Mouse (Mus musculus) midbrain, embryonic 15.5 days (tissue): Measurements from ENCODE around the gene Meis1. TPM values are rescaled to one million over a fixed set of nuclear protein-coding genes. Genes with fewer than 3 reads are reported as not detected.

Experiments
- ATAC-seq: fragments of 200-750 bp; cut with Nextera tagmentation; replicated peaks from 2 replicates; pipeline ENCODE4 v1.8.0; 2017; ENCODE audit warnings: moderate TSS enrichment
- H3K27ac ChIP-seq: fragments of 300-500 bp; sonication (generic); 2 replicates; pipeline ENCODE4 v1.5.1; 2015; ENCODE audit warnings: mild to moderate bottlenecking, inconsistent platforms
- H3K27me3 ChIP-seq: fragments of 300-500 bp; sonication (generic); replicated peaks from 2 replicates; pipeline ENCODE4 v1.6.1; 2015; ENCODE audit warnings: inconsistent platforms
- H3K36me3 ChIP-seq: fragments of 300-500 bp; sonication (generic); replicated peaks from 2 replicates; pipeline ENCODE4 v1.6.1; 2015; ENCODE audit warnings: inconsistent platforms
- H3K4me1 ChIP-seq: fragments of 300-500 bp; sonication (generic); 2 replicates; pipeline ENCODE4 v1.6.1; 2015; ENCODE audit warnings: inconsistent platforms
- H3K4me2 ChIP-seq: fragments of 300-500 bp; sonication (generic); 2 replicates; pipeline ENCODE4 v1.6.1; 2015; ENCODE audit warnings: inconsistent platforms, mild to moderate bottlenecking, moderate library complexity
- H3K4me3 ChIP-seq: fragments of 300-500 bp; sonication (generic); 2 replicates; pipeline ENCODE4 v1.5.1; 2015; ENCODE audit warnings: mild to moderate bottlenecking, inconsistent platforms
- H3K9ac ChIP-seq: fragments of 300-500 bp; sonication (generic); 2 replicates; pipeline ENCODE4 v1.6.1; 2015; ENCODE audit warnings: mild to moderate bottlenecking, inconsistent platforms
- H3K9me3 ChIP-seq: fragments of 300-500 bp; sonication (generic); 2 replicates; pipeline ENCODE4 v1.6.1; 2016; ENCODE audit warnings: inconsistent platforms
- WGBS: fragments of 180-500 bp; shearing (Covaris S2); methylation state at CpG from one replicate; pipeline ENCODE4 v1.1.7; 2015; ENCODE audit warnings: mixed read lengths; 5-methylcytosine and 5-hydroxymethylcytosine counted together
- polyA plus RNA-seq: library from polyadenylated mRNA; unstranded; fragments of >200 nt; fragmentation: Nextera tagmentation; extraction: Ambion mirVana; gene quantifications from 2 replicates; pipeline ENCODE4 v1.2.1, GENCODE M21; 2015

The Meis1 gene
- polyA plus RNA-seq, 1 experiment from 2014 or later, result 38.5 TPM

GRCm38 (mm10) chr11:18904880-18905279 lies 113.9 kb downstream of the Meis1 start:
- no peaks in the 10 kb centered on the region for H3K27me3 ChIP-seq
- no peak overlapping the region for H3K4me2 ChIP-seq
- ATAC-seq, result no peak
- H3K4me3 ChIP-seq, result no peak overlapping the region
- WGBS, result 81% methylated on average over 1 of the region's 1 CpGs
- no peaks in the 10 kb centered on the region for H3K4me1 ChIP-seq
- H3K36me3 ChIP-seq, result no peaks in the 10 kb centered on the region
- H3K27ac ChIP-seq, result no peak overlapping the region
- no peaks in the 10 kb centered on the region for H3K9me3 ChIP-seq
- no peak overlapping the region for H3K9ac ChIP-seq

DNA sequence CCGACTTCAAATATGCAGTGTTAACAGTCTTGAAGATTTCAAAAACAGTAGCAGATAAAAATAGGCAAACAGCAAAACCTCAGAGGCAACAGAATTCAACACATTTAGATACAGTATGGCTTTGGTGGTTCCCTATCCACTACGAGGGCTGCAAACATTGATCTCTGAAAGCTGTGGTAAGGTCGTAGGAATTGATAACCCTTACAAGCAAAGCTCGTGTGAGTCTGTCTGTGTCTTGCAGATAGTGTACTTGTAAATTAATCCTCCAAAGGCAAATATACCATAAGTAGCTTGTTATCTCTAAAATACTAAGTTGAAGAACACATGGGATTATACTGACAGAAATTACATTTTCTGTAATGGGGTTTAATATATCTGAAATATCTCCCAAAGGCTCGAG lies 114.5 kb downstream of the Meis1 start:
- Histone ChIP-seq H3K4me2 (no peak overlapping the region), H3K9me3 (no peaks in the 10 kb centered on the region), H3K9ac (no peak overlapping the region), H3K4me3 (no peak overlapping the region), H3K27me3 (no peaks in the 10 kb centered on the region), H3K36me3 (no peaks in the 10 kb centered on the region), H3K4me1 (no peaks in the 10 kb centered on the region), H3K27ac (no peak overlapping the region)
- no peak for ATAC-seq
- WGBS, result 82% methylated on average over 5 of the region's 5 CpGs

- Histone ChIP-seq H3K27me3 (no peaks in the 10 kb centered on the region), H3K27ac (no peak overlapping the region), H3K9me3 (no peaks in the 10 kb centered on the region), H3K4me2 (no peak overlapping the region), H3K9ac (no peak overlapping the region), H3K4me1 (no peaks in the 10 kb centered on the region), H3K36me3 (no peaks in the 10 kb centered on the region), H3K4me3 (no peak overlapping the region)
- 58% methylated on average over 2 of the region's 2 CpGs for WGBS
- ATAC-seq, result no peak
These were observed 118.3 kb downstream of the Meis1 start for GRCm38 (mm10) chr11:18900489-18900888.

DNA sequence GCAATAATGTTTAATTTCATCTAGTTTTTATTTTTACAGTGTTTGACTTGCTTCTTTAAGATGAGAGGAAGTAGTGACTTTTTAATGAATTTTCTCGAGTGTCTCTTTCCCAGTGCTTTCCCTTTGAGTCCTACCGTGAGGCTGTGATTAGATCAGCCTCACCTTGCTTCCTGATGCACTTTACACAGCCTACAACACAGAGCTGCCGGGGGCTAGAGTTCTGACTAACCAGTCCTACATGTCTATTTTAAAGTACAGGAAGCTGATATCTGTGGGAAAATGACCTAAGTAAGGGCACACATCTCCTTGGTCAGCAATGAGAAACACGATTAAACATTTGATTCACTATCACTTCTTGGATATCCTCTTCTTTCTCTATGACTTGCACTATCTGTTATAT lies 119.9 kb downstream of the Meis1 start:
- H3K9ac ChIP-seq, result no peak overlapping the region
- H3K4me1 ChIP-seq, result no peaks in the 10 kb centered on the region
- WGBS, result 77% methylated on average over 4 of the region's 4 CpGs
- no peak overlapping the region for H3K27ac ChIP-seq
- ATAC-seq, result no peak
- H3K9me3 ChIP-seq, result no peaks in the 10 kb centered on the region
- H3K36me3 ChIP-seq, result no peaks in the 10 kb centered on the region
- no peak overlapping the region for H3K4me3 ChIP-seq
- H3K27me3 ChIP-seq, result no peaks in the 10 kb centered on the region
- H3K4me2 ChIP-seq, result no peak overlapping the region

GRCm38 (mm10) chr11:18897921-18898646 lies 120.7 kb downstream of the Meis1 start:
- Histone ChIP-seq H3K4me2 (no peak overlapping the region), H3K27me3 (no peaks in the 10 kb centered on the region), H3K27ac (no peak overlapping the region), H3K4me3 (no peak overlapping the region), H3K4me1 (no peaks in the 10 kb centered on the region), H3K36me3 (no peaks in the 10 kb centered on the region), H3K9me3 (no peaks in the 10 kb centered on the region), H3K9ac (no peak overlapping the region)
- ATAC-seq, result no peak
- 42% methylated on average over 7 of the region's 7 CpGs for WGBS

GRCm38 (mm10) chr11:18897250-18897649 lies 121.5 kb downstream of the Meis1 start:
- Histone ChIP-seq H3K9me3 (no peaks in the 10 kb centered on the region), H3K4me2 (no peak overlapping the region), H3K27ac (no peak overlapping the region), H3K27me3 (no peaks in the 10 kb centered on the region), H3K9ac (no peak overlapping the region), H3K4me1 (no peaks in the 10 kb centered on the region), H3K4me3 (no peak overlapping the region), H3K36me3 (no peaks in the 10 kb centered on the region)
- ATAC-seq, result no peak
- WGBS, result 86% methylated on average over 2 of the region's 2 CpGs

- Histone ChIP-seq H3K9me3 (no peaks in the 10 kb centered on the region), H3K27me3 (no peaks in the 10 kb centered on the region), H3K9ac (no peak overlapping the region), H3K36me3 (no peaks in the 10 kb centered on the region), H3K4me3 (no peak overlapping the region), H3K4me2 (no peak overlapping the region), H3K27ac (no peak overlapping the region), H3K4me1 (no peaks in the 10 kb centered on the region)
- no peak for ATAC-seq
- 78% methylated on average over 2 of the region's 2 CpGs for WGBS
These were observed 126.3 kb downstream of the Meis1 start for GRCm38 (mm10) chr11:18892470-18892869.

DNA sequence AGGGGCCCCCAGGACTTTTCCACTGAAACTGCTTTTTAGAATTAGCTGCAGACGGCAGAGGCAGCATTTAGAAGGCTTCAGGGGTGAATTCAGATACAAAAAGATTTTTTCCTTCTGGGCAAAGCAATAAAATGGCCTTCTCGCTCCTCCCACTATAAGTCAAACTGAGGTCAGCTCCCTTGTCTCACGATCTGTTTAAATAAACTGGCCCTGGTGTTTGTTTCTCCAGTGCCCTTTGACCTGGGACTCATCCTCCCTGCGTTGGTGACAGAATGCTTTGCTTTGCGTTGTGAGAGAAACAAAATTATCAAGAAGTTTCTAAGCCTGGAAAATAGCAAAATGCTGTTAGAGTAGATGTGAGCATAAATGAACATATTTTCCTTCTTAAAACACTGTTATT lies 129.6 kb downstream of the Meis1 start:
- Histone ChIP-seq H3K4me1 (peaks cover 10% of the 10 kb centered on the region; the same call in 1 of the 2 replicates), H3K4me2 (no peak overlapping the region), H3K4me3 (no peak overlapping the region), H3K27me3 (0 out of 2 replicates have a peak, but pooled peaks cover 2% of the 10 kb centered on the region), H3K9me3 (no peaks in the 10 kb centered on the region), H3K9ac (no peak overlapping the region), H3K36me3 (no peaks in the 10 kb centered on the region), H3K27ac (no peak overlapping the region)
- 29% methylated on average over 5 of the region's 5 CpGs for WGBS
- no peak for ATAC-seq

DNA sequence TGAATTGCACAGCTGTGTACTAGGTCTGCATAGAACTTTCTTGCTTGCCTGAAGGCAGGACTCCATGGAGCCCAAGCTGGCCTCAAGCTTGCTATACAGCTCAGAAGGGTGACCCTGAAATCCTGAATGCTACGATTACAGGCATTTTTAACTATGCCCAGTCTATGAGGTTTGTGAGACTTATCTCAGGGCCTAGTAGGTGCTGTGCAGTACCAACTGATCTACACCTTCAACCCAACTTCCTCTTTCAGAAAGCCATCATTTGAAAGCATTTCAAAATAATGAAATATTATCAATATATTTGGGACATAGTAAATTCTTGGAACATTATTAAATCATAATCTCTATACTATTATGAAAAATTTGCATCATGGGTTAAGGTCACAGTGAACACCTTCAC lies 130.1 kb downstream of the Meis1 start:
- H3K4me1 ChIP-seq, result peaks cover 15% of the 10 kb centered on the region
- 77% methylated on average over 1 of the region's 1 CpGs for whole genome bisulfite sequencing
- no peak overlapping the region for H3K4me3 ChIP-seq
- no peak overlapping the region for H3K9ac ChIP-seq
- ATAC-seq, result no peak
- no peaks in the 10 kb centered on the region for H3K36me3 ChIP-seq
- no peak overlapping the region for H3K27ac ChIP-seq
- no peaks in the 10 kb centered on the region for H3K9me3 ChIP-seq
- H3K4me2 ChIP-seq, result no peak overlapping the region
- H3K27me3 ChIP-seq, result 0 out of 2 replicates have a peak, but pooled peaks cover 2% of the 10 kb centered on the region

- Histone ChIP-seq H3K4me3 (no peak overlapping the region), H3K4me2 (no peak overlapping the region), H3K36me3 (no peaks in the 10 kb centered on the region), H3K27ac (0 out of 2 replicates have a peak overlapping the region, but pooled peaks have one; percentile 4), H3K9me3 (no peaks in the 10 kb centered on the region), H3K4me1 (peaks cover 25% of the 10 kb centered on the region), H3K27me3 (0 out of 2 replicates have a peak, but pooled peaks cover 2% of the 10 kb centered on the region), H3K9ac (no peak overlapping the region)
- ATAC-seq, result no peak
- 24% methylated on average over 9 of the region's 9 CpGs for WGBS
These were observed 133.0 kb downstream of the Meis1 start for GRCm38 (mm10) chr11:18885729-18886325.

GRCm38 (mm10) chr11:18885036-18885728 lies 133.6 kb downstream of the Meis1 start:
- H3K27ac ChIP-seq, result 0 out of 2 replicates have a peak overlapping the region, but pooled peaks have one; percentile 4
- H3K9ac ChIP-seq, result no peak overlapping the region
- no peak for ATAC-seq
- H3K9me3 ChIP-seq, result no peaks in the 10 kb centered on the region
- H3K4me1 ChIP-seq, result peaks cover 25% of the 10 kb centered on the region
- 0 out of 2 replicates have a peak, but pooled peaks cover 2% of the 10 kb centered on the region for H3K27me3 ChIP-seq
- H3K4me3 ChIP-seq, result no peak overlapping the region
- WGBS, result 25% methylated on average over 6 of the region's 6 CpGs
- H3K4me2 ChIP-seq, result no peak overlapping the region
- H3K36me3 ChIP-seq, result no peaks in the 10 kb centered on the region

DNA sequence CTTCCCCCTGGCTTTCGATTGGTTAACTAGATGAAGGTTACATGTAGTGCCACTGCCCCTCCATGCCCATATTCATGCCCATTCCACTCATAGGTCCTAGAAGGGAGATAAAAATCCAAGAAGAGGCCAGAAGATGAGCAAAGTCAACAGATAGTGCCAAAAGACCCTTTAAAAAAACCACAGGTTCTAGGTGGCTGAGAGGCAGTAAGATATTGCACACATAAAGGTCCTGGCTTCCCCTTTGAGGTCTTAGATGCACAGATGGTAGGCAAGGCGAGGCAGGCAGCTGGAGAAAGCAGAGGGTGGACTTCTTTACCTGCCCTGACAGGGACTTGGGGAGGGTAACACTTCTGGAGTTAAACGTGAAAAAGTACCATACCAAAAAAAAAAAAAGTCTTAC lies 134.8 kb downstream of the Meis1 start:
- H3K9me3 ChIP-seq, result no peaks in the 10 kb centered on the region
- H3K27me3 ChIP-seq, result 0 out of 2 replicates have a peak, but pooled peaks cover 2% of the 10 kb centered on the region
- H3K4me2 ChIP-seq, result no peak overlapping the region
- no peak overlapping the region for H3K4me3 ChIP-seq
- 43% methylated on average over 3 of the region's 3 CpGs for WGBS
- no peak overlapping the region for H3K9ac ChIP-seq
- no peaks in the 10 kb centered on the region for H3K36me3 ChIP-seq
- ATAC-seq, result no peak
- peaks cover 25% of the 10 kb centered on the region for H3K4me1 ChIP-seq
- peak overlapping the region; percentile 30; the same call in 1 of the 2 replicates for H3K27ac ChIP-seq
